Mouse (Mus musculus) naive thymus-derived CD4-positive, alpha-beta T cell, adult 2 months (primary cell): ENCODE measurements around the gene Cbfa2t2.

Experiments
- DNase-seq: peaks from one replicate; pipeline ENCODE4 v3.0.0-alpha.2; 2011; ENCODE audit warnings: low read depth

Gene Cbfa2t2

GRCm38 (mm10) chr2:154569836-154570286, 133.6 kb downstream of the Cbfa2t2 start, which contains the start of gene E2f1:
TSS of gene E2f1 (minus strand) at chr2:154569892.
- DNase-seq, result peak; percentile 95

DNA sequence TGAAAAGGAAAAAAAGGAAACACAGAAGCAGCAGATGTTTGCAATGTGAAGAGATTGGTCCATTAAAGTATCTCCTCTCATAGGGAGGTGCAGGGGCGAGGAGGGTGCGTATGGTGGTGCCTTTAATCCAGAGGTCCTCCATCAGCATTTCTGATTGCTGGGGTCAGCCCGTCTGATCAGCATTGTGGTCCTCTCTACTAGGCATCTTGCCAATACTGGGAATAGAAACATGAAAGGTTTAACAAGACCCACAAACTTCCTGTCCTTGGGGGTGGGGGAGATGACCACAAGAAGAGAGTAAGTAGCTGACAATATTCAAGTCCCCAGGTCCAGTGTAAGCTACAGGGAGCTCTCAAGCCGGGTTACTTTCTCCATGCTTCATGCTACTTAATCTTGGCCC, 134.4 kb downstream of the Cbfa2t2 start:
- peak; percentile 26 for DNase-seq

DNA sequence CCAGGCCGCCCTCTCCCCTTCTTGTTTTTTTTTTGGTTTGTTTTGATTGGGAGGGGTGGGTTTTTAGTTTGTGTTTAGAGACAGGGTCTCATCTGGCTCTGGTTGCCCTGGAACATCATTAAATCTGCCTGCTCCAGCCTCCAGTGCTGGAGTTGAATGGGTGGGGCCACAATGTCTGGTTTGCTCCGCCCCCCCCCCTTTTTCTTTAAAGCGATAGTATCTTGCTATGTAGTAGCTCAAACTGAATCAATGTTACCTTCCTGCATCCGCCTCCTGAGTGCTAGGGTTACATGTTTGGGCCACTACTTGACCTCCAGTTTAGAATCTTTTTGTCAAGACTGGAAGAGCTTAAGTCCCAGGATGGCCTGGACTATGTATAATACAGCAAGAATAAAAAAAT, 135.0 kb downstream of the Cbfa2t2 start:
- peak; percentile 18 for DNase-seq

- DNase-seq, result no peak
Observed at GRCm38 (mm10) chr2:154571976-154572375, 135.7 kb downstream of the Cbfa2t2 start.

DNA sequence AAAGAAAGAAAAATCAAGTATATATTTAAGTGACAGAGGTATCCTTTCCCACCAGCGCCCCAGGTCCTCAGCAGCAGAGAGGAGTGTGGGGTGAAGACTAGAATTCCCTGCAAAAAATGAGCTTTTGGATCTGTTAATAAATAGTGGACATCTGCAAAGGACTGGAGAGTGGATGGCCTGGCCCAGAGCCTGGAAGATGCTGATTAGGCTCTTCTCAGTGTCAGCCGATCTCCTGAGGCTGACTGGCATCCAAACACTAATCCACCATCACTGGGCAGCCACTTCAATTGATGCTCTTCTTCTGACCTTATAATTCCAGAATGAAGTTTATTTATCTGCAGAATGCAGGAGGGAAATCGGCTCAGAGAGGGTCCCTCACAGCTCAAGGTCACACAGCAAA, 136.7 kb downstream of the Cbfa2t2 start:
- DNase-seq, result no peak

- no peak for DNase-seq
Observed at GRCm38 (mm10) chr2:154574271-154574670, 138.0 kb downstream of the Cbfa2t2 start.

- no peak for DNase-seq
Observed at GRCm38 (mm10) chr2:154576876-154577743, 140.8 kb downstream of the Cbfa2t2 start.

GRCm38 (mm10) chr2:154577744-154578067, 141.4 kb downstream of the Cbfa2t2 start:
- DNase-seq, result no peak

DNA sequence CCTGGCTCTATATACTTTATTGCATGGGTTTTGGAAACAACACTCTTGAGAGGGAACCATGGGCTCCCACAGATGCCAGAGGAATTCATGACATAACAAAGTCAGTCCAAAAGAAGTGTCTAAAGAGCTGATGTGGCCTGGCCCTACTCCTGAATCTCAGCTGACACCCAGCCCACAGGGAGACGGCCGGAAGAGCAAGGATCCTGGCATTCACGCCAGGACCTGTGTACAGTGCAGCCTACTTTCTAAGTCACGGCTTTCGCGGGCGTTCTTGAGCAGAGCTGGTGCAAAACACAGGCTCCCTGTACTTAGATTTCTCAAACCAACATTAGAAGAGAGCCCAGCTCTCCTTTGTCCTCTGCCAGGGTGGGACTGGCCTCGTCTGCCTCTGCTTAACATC, 144.3 kb downstream of the Cbfa2t2 start:
- DNase-seq, result no peak

GRCm38 (mm10) chr2:154581421-154581820, 145.1 kb downstream of the Cbfa2t2 start:
- DNase-seq, result no peak

DNA sequence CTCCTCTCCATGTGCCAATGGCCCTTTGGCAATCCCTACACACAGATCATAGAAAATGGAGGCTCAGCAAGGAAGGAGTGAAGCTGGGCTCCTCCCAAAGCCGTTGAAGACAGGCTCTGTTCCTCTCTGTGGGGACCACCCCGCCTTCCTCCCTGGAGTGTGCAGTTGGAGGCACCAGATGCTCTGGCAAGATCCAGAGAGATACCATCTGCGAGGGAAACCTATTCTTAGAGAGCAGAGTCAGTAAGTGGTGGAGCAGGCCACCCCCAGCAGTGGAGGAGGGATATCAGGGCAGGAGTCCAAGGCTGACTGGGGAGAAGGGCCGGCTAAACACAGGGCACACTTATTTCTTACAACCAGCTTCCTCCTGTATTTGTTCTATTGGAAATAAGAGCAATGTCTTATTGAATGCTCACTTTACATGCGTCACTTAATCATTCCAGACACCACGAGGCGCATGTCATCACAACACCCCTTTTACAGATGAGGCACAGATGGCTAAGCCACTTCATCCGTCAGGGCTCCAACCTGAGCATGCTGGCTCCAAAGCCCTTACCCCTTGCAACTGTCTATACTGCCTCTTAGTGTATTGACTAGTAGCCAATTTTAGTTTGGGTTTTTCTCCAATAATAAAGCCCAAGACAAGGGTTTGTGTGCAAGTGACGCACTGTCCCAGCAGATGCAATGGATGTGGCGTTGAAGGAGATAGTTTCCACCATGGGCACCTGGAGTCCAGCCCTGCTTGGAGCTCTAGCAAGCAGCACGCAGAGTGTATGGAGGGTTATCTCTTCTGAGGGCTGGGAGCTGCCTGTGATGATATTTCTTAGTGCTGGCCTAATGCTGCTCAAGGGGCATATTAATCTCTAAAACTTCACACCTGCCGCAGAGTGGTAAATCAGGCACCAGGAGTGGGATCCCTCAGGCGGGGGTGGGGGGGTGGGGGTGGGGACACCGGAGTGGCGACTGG, 147.9 kb downstream of the Cbfa2t2 start:
- DNase-seq, result no peak

DNA sequence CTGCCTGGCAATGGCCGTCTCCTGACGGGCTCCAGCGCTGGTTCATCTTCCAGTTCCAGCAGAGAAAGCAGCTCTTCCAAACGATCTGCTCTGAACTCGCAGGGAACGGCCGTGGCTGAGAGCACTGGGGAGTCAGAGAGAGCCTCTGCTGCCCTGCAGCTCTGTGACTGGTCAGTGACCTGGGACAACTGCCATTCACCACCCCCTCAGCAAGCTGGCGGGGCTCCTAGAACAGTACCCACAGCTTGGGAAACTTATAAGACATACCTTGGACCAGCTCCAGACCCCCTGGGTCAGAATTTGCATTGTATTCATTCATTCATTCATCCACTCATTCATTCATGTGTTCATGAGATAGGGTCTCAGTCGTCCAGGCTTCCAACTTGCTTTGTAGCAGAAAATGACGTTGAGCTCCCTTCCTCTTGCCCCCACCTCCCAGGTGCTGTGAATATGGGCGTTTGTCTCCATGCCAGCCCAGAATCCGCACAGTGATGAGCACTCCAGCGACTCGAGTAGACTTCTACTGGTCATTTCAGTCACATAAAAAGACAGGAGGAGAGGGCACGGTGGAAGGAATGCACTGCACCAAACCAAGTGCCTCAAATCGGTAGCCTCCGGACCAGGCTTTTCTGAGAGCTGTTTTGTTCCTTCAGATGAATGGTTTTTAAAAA, 148.8 kb downstream of the Cbfa2t2 start:
- no peak for DNase-seq

DNA sequence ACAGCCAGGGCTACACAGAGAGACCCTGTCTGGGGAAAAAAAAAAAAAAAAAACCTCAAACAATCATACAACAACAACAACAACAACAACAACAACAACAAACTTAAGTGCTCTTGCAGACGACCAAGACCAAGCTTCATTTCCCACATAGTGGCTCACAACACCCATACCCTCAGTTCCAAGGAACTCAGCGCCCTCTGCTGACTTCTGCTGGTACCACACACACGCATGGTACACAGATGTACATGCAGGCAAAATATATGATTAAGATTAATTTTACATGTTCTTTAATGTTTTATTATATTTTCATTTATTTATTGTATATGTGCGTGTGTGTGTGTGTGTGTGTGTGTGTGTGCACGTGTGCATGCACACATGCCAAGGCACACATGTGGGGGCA, 150.1 kb downstream of the Cbfa2t2 start:
- DNase-seq, result peak; percentile 40
